Mouse (Mus musculus): ENCODE results near the gene Tsks.

Tsks gene

GRCm38 (mm10) chr7:44942904-44943303 is at the start of gene Tsks:
Gene Tsks, plus strand, starts transcription at chr7:44943204.
- DNase-seq (ENCODE audit: low spot score), result no peak

GRCm38 (mm10) chr7:44894175-44894574 is 48.8 kb upstream of the Tsks start:
- DNase-seq (ENCODE audit: low spot score), result no peak

GRCm38 (mm10) chr7:44895206-44895592 is 47.8 kb upstream of the Tsks start:
- DNase-seq (ENCODE audit: low spot score), result no peak

GRCm38 (mm10) chr7:44895593-44896434 is 47.2 kb upstream of the Tsks start, which contains the start of gene Fuz:
Gene Fuz, plus strand, starts transcription at chr7:44896079.
- peak; percentile 94 for DNase-seq (ENCODE audit: low spot score)

GRCm38 (mm10) chr7:44896499-44896898 is 46.5 kb upstream of the Tsks start:
- peak; percentile 26 for DNase-seq (ENCODE audit: low spot score)

GRCm38 (mm10) chr7:44898607-44899006 is 44.4 kb upstream of the Tsks start:
- DNase-seq (ENCODE audit: low spot score), result no peak

- no peak for DNase-seq (ENCODE audit: low spot score)
These were observed 42.4 kb upstream of the Tsks start for GRCm38 (mm10) chr7:44900632-44901031.

GRCm38 (mm10) chr7:44901230-44901722 is 41.7 kb upstream of the Tsks start:
- DNase-seq (ENCODE audit: low spot score), result no peak

- DNase-seq (ENCODE audit: low spot score), result no peak
These were observed 37.6 kb upstream of the Tsks start for GRCm38 (mm10) chr7:44905430-44905829.

GRCm38 (mm10) chr7:44908706-44909476 is 34.1 kb upstream of the Tsks start:
- DNase-seq (ENCODE audit: low spot score), result no peak

- no peak for DNase-seq (ENCODE audit: low spot score)
These were observed 28.6 kb upstream of the Tsks start for GRCm38 (mm10) chr7:44914396-44914795.

- DNase-seq (ENCODE audit: low spot score), result no peak
These were observed 27.7 kb upstream of the Tsks start for GRCm38 (mm10) chr7:44915314-44915713.

GRCm38 (mm10) chr7:44916191-44916590 is 26.8 kb upstream of the Tsks start:
- no peak for DNase-seq (ENCODE audit: low spot score)

GRCm38 (mm10) chr7:44916881-44917280 is 26.1 kb upstream of the Tsks start:
- no peak for DNase-seq (ENCODE audit: low spot score)

GRCm38 (mm10) chr7:44918219-44918618 is 24.8 kb upstream of the Tsks start:
- no peak for DNase-seq (ENCODE audit: low spot score)

- DNase-seq (ENCODE audit: low spot score), result no peak
These were observed 23.9 kb upstream of the Tsks start for GRCm38 (mm10) chr7:44919127-44919526.

GRCm38 (mm10) chr7:44922530-44922929 is 20.5 kb upstream of the Tsks start:
- no peak for DNase-seq (ENCODE audit: low spot score)

GRCm38 (mm10) chr7:44925468-44925867 is 17.5 kb upstream of the Tsks start:
- DNase-seq (ENCODE audit: low spot score), result no peak

GRCm38 (mm10) chr7:44928570-44928969 is 14.4 kb upstream of the Tsks start:
- no peak for DNase-seq (ENCODE audit: low spot score)

GRCm38 (mm10) chr7:44929204-44930151 is 13.5 kb upstream of the Tsks start, which contains the start of gene Ap2a1:
Gene Ap2a1, minus strand, starts transcription at chr7:44929496.
- DNase-seq (ENCODE audit: low spot score), result peak; percentile 100

GRCm38 (mm10) chr7:44938680-44939079 is 4.3 kb upstream of the Tsks start:
- DNase-seq (ENCODE audit: low spot score), result no peak

- DNase-seq (ENCODE audit: low spot score), result no peak
These were observed 6.9 kb downstream of the Tsks start for GRCm38 (mm10) chr7:44949922-44950321.

Data from layer of hippocampus, adult 11-12 months (tissue).